Mouse (Mus musculus) ovary, adult 18-20 months (tissue): ENCODE results near the gene Bmp6.

ENCODE experiments used
- DNase-seq: peaks from one replicate; pipeline ENCODE4 v3.0.0; 2022; ENCODE audit warnings: low spot score, mixed read lengths

Gene Bmp6

DNA sequence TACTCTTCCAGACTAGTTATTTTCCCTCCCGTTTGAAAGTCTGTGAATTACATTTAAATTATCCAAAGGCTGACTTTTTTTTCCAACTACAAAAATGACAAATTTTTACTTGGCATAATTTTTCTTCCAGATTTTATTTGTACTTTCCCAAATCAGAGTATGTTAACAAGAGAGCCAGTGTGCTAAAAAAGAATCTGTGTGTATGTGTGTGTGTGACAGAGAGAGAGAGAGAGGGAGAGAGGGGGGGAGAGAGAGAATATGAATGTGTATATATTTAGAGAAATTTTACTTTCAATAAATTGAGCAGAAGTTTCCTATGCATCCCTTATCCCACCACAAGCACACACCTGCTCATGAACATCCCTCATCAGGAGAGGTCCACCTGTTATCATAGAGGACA is 9.4 kb downstream of the Bmp6 start:
- DNase-seq, result no peak

DNA sequence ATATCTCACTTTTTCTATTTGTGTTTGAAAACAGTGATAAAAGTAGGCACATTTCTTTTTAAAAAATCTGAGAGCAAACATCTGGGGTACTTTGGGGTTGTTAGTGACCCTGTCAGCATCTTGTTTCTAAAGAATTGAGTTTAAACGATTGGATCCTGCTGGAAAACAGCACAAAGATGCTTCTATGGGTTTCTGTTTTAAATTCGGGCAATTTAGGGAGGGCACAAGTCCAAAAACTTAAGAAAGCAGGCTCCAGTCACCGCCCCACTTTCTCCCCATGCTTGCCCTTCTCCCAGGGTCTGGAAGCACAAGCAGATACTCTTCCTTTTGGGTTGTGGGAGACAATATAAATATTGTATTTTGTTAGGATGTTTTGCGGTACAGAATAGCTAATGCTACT is 14.1 kb downstream of the Bmp6 start:
- no peak for DNase-seq

DNA sequence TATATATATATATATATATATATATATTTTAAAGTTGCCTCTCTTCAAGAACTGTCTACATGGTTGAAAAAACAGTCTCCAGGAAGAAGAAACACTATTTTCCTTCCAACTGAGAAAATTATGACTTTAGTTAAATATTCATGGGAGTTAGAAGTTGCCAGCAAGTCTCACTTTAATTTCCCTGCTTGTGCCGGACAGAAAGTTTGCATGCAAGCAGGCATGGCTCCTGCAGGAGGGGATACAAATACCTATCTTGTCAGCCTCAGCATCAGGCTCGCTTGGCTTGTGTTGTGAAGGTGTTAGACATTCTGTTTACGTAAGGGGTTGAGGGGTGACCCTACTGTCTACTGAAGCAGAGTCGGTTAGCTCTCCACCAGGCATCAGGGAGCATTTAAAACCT is 17.8 kb downstream of the Bmp6 start:
- DNase-seq, result no peak

DNA sequence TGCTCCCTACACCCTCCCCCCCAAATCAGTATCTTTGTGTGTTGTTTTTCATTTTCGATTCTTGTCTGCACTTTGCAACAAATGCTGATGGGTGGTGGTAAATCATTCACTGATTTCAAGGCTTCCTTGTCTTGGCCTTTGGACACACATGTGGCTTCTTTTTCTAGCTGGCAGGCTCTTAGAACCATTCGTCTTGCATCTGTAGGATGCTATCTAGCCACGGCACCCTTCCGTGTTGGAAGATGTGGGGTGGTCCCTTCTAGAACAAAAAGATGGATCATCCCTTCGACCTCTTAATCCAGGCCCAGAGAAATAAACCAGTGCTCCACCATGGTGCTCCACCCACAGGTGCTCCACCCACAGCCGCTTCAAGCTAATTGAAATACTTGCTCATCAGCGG is 19.0 kb downstream of the Bmp6 start:
- DNase-seq, result no peak

DNA sequence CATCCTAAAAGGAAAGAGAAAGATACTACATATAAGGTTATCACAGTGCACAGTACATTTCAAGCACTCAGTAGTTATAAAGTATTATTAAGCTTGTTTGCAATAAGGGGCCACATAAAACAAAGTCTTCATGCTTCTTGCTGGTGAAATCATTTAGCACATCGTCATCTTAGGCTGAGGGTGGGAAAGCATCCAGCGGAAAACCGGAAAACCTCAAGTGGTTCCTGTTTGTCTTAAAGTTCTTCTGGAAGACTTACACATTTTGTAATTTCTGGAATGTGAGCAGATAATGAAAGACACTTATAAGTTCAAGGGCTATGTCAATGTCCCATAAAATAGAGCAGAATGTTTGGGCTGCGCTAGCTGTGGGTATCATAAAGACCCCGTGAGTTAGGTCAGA is 24.7 kb downstream of the Bmp6 start:
- no peak for DNase-seq

DNA sequence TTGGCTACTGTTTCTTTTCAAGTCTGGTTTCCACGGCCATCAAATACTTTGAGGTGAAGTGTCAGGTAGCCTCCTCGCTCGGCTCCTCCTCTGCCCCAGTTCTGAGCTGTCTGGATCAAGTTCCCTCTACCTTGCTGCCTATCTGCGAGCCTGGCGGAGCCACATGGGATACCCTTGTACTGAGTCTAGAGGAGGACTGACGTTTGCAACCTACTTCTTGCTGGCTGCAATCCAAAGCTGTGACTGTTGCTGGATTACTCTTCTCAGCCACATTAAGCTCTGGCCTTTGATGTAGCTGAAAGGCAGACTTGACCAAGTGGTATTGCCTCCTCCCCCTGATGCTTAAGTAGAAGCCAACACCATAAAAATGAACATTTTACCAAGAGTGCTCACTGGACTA is 31.2 kb downstream of the Bmp6 start:
- DNase-seq, result no peak

DNA sequence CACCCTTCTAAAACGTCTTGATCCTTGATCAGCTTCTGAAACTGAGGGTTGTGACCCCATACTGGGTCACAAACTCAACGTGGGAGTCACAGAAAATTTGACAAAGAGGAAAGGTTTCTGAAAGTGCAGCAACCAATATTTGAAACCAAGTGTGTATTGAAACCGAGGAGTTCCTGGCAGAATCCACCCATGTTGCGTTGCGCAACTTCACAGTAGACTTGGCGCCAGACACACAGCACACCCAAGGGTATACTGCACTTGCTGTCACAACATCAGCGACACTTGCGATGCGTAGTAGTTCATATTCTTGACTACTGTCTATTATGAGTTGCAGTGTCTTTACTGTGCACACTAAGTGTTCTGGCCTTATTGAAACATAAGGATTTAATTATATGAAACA is 32.4 kb downstream of the Bmp6 start:
- DNase-seq, result no peak

DNA sequence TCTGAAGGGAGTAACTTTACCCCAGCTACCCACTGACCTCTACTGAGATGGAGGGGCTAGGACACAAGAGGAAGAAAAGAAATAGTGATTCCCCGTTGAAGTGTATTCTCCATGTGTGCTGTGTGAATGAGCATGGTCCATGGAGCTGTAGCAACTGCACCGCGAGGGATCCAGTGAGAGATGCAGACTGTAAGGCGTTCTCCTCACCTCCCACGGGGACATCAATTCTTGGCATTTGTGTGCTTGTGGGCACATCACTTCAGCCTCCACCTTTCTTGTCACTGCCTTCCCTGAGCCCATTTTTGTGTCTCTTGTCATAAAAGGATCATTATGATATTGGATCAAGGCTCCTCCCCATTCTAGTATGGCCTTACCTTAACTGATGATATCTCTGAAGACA is 34.9 kb downstream of the Bmp6 start:
- no peak for DNase-seq

DNA sequence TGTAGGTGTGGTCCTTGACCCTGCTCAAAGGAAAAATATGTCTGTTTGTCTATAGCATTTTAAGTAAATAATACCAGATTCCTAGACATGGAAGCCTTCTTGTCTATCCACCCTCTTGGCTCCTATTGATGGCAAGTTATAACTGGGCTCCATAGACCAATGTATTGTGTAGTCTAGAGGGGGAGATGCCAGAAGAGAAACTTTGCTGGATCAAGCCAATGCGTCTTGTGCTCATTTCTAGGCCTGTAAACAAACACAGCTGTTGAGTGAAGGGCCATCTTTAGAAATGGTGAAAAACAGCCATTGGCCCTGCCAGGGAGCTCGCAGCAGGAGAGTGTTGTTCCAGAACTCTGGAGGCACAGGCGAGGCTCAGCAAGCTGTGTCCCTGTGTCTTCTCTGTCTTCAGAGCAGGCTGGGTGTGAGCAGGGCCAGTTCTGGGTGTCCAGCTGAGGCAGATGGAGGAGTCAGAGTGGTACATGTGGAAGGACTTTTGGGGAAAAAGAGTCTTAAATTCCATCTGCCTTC is 41.2 kb downstream of the Bmp6 start:
- DNase-seq, result no peak

DNA sequence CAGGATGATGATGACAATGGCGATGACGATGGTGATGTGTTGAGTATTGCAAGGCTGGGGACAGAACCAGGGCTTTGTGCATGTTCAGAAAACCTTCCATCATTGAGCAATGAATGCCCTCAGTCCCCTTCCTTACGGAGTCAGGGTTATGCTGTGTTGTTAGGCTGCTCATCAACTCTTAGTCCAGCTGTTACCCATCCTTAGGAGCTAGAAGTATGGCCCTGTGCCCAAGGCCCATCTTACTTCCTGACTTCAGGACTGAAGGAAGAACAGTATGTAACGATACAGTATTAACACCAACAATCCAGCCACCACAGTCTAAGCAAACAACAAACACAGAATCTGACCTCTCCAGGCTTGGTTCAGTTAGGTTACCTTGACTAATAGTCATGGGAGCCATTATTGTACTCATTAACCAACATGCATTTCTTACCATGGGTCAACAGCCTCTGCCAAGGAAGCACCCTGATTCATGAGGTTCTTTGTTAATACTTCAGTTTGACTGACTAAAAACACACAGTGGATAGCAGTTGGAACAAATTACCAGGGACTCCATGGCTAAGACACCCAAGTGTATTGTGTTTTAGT is 42.6 kb downstream of the Bmp6 start:
- no peak for DNase-seq

DNA sequence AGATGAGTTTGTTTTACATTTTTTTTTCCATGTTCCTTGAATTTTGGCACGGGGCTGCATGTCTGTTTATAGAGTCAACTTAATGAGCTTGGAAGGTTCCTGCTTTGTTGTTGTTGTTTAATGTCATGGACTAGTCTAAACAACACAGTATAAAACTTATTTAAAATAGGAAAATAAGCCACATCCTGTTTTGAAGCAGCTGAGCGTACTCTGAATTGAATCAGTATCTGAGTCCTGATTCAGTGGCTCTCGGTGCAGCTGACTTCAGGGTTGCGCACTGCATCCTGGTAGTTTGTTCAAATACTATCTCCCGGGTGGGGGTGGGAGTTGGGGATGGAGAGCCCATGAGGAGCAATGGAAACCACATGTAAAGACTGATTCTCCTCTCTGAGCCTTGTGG is 48.5 kb downstream of the Bmp6 start:
- DNase-seq, result no peak

DNA sequence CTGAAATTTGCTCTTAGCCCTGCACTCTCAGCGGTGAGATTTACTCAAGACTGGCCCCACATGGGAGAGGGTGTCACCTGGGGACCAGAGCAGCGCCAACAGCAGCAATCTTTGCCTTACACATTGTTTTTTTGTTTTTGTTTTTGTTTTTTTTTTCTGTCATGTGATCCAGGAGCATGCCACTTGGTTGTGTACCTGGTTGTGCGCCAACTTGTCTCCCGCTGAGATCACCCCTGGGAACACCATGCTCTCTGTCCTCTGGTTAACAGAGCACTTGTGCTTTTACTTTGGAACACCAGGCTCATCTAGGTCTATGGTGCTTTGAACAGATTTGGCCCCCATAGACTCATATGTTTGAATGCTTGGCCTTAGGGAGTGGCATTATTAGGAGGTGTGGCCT is 50.1 kb downstream of the Bmp6 start:
- no peak for DNase-seq

DNA sequence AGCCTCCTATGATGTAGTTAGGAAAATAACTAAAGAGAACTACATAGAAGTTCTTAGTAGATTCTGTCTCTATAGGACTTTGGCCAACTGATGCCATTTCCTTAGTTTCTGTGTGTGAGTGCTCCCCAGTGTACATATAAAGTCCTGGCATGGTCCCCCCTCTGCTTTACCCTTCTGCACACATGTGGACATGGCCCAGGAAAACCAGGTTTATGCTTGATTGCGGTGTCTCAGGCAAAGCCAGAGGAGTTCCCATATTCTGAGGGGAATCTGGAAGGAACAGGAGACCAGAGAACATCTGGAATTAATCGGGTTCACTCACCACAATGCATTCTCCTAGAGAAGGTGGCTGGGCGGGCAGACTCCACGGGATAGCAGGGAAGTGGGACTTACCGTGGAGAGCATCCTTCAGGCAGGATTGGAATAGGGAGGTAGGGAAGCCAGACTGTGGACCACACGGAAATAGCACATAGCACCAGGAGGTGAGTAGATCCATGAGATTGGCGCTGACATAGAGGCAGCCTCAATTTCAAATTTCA is 52.2 kb downstream of the Bmp6 start:
- DNase-seq, result no peak

DNA sequence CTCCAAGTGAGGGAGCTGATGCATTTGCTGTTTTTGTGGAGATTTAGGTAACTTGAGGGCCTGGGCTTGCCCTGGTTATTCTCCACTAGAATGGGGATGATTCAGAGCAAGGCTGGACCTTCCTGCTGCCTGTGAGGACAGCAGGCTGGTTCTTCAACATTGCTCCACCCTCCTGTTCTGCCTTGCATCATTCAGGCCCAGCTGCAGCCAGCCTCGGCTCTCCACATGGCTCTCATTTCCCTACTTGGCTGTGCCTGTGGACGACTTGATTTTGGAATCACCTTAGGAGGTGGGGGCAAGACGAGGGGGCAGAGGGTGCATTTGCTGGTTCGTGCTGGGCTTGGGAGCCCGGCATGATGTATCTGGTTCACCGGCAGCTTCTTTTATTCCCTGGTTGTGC is 53.8 kb downstream of the Bmp6 start:
- DNase-seq, result no peak

DNA sequence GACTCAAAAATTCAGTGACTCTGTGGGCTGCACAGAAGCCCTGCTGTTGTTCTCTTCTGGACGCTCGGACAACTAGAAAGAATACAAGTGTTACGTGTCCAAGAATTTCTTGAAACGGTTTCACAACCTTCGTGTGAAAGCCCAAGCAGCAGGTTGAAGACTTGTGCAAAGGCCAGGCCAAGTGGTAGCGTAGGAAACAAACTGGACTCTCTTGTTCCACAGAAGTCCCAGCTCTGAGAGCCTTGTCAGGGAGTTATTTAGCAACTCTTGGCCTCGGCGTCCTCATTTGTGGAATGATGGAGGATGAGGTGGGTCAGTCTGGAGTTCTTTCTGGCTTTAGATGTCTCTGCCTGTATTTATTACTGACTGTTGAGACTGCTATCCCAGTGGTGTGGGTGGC is 55.8 kb downstream of the Bmp6 start:
- DNase-seq, result no peak

DNA sequence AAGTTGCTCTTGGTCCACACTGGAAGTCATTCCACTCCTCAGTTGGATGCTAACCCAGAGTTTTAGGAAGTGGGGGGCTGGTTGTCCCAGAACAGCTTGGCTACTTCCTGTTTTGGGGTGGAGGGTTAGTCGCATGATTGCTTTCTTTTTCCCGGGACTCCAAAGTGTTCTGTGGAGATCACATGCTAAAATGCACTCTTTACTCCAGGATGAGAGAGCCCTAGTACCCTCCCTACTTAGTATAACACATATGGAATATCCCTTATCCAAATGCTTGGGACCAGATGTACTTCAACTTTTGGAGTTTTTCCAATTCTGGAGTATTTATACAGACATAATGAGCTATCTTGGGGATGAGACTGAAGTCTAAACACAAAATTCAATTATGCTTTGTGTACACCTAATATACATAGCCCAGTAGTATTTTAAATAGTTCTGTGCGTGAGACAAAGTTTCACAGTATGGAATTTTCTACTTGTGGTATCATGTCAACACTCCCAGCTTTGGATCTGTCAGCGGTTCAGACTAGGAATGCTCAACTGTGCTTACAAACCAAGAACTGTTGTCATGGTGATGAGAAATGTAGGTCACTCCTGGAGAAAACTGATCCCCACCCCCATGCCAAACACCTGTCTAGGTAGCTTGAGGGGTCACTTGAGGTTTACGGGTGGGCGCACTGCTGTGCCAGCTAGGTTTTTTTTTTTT is 62.9 kb downstream of the Bmp6 start:
- no peak for DNase-seq

DNA sequence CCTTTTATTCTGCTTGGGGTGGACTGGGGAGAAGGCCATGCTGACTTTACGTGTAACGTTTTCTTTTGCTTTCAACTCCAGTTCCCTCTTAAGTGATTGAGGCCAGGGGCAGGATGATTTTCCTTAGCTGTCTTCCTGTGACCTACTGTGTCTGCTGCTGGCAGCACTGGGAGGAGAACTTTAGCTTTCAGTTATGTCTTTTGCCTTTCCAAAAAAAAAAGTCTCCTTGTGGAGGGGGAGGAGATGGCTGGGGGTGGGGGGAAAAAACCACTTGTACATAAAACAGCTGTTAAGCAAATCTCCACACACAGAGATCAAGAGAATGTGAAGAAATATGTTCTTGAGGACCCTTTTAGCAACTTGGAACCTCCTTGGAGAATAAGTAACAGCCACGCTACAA is 63.7 kb downstream of the Bmp6 start:
- no peak for DNase-seq

DNA sequence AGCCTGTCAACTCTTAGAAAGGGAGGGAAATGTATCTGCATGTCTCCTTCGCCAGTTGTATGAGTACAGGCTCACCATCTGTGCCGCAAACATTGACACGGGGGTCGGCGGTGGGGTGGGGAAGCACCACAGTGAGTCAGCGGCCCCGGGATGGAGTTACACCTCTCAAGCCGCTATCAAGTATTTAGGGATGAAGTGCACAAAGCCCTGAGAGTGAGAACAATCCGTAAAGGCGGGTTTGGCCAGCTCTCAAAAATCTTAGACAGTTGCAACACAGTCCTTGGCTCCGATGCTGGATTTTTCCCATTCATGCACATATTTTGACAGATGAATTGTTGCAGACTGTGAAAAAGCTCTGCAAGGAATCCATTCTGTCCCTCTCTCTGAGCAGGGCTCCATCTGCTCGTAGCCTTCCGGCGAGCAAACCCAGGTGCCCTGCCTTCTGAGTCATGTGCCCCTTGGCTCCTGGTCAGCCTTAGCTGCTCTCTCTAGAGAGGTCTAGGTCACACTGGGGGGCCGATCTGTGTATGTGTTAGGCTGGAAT is 65.5 kb downstream of the Bmp6 start:
- peak; percentile 58 for DNase-seq

DNA sequence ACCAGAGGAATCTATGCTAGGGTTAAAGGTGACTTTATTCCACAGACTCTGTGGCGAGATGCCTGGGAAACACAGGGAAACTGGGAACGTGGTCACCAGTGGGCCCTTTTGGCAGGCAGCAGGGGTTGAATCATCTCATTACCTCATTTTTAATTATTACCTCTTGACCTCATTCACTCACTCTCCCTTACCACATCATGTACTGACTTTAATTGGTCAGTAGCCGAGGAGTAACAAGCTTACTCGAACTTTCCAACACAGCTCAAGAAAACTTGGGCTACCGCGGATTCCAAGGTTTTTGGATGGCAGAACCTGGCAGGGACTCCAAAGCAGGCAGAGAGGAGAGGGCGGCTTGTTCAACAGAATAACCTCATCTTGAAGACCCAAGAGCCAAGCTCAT is 74.9 kb downstream of the Bmp6 start:
- no peak for DNase-seq

DNA sequence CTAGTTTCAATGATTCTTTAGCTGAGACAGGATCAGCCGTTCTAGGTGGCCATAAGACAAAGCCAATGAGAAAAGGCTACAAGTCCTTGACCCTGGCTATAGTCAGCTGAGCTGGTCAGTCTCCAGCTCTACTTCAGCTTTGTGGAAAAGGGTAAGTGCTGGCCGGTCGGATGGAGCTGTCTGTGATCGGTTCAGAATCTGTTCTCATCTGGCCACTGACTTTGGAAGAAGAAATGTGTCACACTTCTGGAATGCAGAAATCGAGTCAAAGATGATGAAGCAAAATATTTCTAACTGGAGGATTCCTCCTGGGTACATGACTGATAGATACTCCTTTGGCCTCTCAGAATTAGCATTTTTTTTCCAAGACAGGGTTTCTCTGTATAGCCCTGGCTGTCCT is 77.6 kb downstream of the Bmp6 start:
- DNase-seq, result no peak

DNA sequence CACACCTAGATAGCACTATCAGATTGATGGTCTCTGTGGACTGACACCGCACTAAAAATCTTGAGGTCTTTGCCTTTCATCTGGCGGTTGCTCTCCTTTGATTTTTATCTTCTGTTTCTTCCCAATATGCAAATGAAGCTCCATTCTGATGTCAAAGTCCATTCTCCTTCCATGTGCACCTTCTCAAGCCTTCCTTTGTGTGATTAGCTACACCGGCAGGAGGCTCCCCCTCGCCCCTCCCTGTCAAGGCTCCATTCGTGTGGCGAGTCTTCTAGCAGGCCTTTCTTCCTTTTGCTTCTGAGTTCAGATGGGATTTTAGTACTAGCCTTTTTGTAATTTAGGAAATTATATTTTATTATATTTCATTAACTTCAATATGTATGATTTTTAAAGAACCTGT is 80.4 kb downstream of the Bmp6 start:
- no peak for DNase-seq

DNA sequence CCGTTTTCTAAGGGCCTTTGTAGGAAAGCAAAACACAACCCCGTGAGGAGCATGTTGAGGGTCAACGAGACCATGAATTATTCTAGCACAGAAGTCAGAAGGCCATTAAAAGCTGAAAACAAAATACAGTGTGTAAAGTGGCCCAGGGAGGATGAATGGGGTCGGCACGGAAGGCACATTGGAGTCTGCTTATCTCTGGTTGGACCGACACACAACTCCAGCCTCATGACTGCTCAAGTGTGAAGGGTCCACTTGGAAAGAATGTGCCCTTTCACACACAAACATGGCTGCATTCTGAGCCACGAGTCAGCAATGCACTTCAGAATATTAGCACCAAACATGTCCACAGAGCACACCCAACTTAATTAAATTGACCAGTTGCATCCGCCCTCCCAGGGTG is 84.8 kb downstream of the Bmp6 start:
- DNase-seq, result no peak

DNA sequence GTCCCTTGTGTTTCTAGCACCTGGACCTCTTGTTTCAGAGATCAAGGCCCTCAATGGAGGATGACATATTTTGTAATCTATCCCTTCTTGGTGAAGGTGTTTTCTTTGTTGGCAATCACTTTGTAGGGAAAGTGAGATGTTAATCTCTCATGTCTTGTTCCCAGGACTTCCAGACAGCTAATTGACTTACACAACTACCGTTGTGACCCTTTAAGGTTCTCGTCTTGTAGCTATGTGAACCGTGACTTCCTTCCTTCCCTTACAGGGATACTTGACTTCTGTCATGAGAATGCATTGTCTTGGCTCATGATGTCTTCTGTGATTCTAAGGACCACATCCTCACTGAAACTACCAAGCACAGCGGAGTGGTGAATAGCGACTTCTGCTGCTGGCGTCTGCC is 85.2 kb downstream of the Bmp6 start:
- no peak for DNase-seq

DNA sequence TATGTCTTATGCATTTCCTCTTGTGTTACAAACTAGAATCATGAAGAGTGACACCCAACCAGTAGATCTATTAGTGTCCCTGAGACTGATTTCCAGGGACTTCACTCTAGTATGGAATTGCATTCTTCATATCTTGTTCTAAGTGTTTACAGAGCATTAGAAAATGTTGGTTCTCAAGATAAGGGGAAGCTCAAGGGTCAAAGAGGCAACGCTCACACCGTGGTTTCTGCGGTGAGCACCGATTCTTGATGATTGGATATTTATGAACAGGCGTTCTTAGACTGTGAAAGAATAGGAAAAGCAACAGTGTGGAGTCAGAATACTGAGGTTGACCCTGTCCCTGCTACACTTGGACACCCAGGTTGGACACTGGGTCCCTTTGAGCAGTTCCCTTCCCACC is 89.9 kb downstream of the Bmp6 start:
- DNase-seq, result no peak
